Mouse (Mus musculus) liver, postnatal 0 days (tissue): ENCODE measurements around the gene Scrt2. TPM values are rescaled to one million over a fixed set of nuclear protein-coding genes. Genes with fewer than 3 reads are reported as not detected.

ENCODE experiments used
- ATAC-seq: fragments of 200-750 bp; cut with Nextera tagmentation; 2 replicates; pipeline ENCODE4 v1.8.0; 2017; ENCODE audit warnings: mild to moderate bottlenecking, moderate library complexity
- DNase-seq: peaks from one replicate; pipeline ENCODE4 v3.0.0-alpha.2; 2016
- H3K27ac ChIP-seq: fragments of 300-500 bp; sonication (generic); 2 replicates; pipeline ENCODE4 v1.5.1; 2014; ENCODE audit warnings: antibody characterized with exemption, moderate library complexity, mild to moderate bottlenecking, low read depth
- H3K27me3 ChIP-seq: fragments of 300-500 bp; sonication (generic); 2 replicates; pipeline ENCODE4 v1.6.1; 2014; ENCODE audit warnings: low read length, control low read depth, mixed read lengths; ENCODE audit not compliant: insufficient read depth
- H3K36me3 ChIP-seq: fragments of 300-500 bp; sonication (generic); replicated peaks from 2 replicates; pipeline ENCODE4 v1.6.1; 2014; ENCODE audit warnings: mild to moderate bottlenecking, control low read depth, low read length, moderate library complexity, mixed read lengths; ENCODE audit not compliant: insufficient read depth
- H3K4me1 ChIP-seq: fragments of 300-500 bp; sonication (generic); 2 replicates; pipeline ENCODE4 v1.6.1; 2014; ENCODE audit warnings: antibody characterized with exemption, mild to moderate bottlenecking, control low read depth; ENCODE audit not compliant: insufficient read depth
- H3K4me2 ChIP-seq: fragments of 300-500 bp; sonication (generic); 2 replicates; pipeline ENCODE4 v1.6.1; 2014; ENCODE audit warnings: low read depth, mild to moderate bottlenecking, low read length, moderate library complexity, mixed read lengths
- H3K4me3 ChIP-seq: fragments of 300-500 bp; sonication (generic); 2 replicates; pipeline ENCODE4 v1.5.1; 2014; ENCODE audit warnings: low read depth, low read length
- H3K9ac ChIP-seq: fragments of 300-500 bp; sonication (generic); replicated peaks from 2 replicates; pipeline ENCODE4 v1.6.1; 2014; ENCODE audit warnings: mild to moderate bottlenecking, moderate library complexity
- H3K9me3 ChIP-seq: fragments of 300-500 bp; sonication (generic); 2 replicates; pipeline ENCODE4 v1.6.1; 2016; ENCODE audit warnings: mild to moderate bottlenecking, control low read depth, low read length, mixed read lengths
- CTCF ChIP-seq: sonication (generic); IDR thresholded peaks from 2 replicates; pipeline ENCODE4 v1.5.1; 2016; ENCODE audit warnings: antibody characterized with exemption, low read depth
- EP300 ChIP-seq: IDR thresholded peaks from 2 replicates; pipeline ENCODE4 v1.6.1; 2016; ENCODE audit warnings: antibody characterized with exemption, low read depth, mild to moderate bottlenecking
- WGBS: fragments of 180-500 bp; shearing (Covaris S2); extraction: QIAGEN DNeasy Blood & Tissue Kit; methylation state at CpG from one replicate; pipeline ENCODE4 v1.1.7; 2014; ENCODE audit not compliant: insufficient replicate concordance; 5-methylcytosine and 5-hydroxymethylcytosine counted together
- polyA plus RNA-seq: library from polyadenylated mRNA; unstranded; fragments of >200 nt; fragmentation: Nextera tagmentation; extraction: Ambion mirVana; gene quantifications from 2 replicates; pipeline ENCODE4 v1.2.1, GENCODE M21; 2015

Scrt2 gene
- polyA plus RNA-seq, 1 experiment from 2014 or later = not detected

DNA sequence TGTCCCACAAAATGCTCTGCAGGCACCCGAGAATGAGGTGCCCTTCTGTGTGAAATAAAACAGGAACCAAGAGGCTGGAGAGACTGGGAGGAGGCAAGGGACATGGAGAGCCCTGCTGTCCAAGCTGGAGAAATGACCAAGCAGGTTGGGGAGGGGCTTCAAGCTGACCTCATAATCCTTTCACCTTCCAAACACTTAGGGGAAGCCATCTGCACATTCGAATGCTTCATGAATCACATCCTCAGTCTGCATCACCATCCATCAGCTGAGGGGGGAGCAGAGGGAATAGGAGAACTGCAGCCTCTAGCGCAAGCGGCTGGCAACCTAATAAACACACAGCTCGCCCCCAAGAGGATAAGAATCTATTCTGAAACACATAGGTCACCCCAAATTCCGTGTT, 21.0 kb downstream of the Scrt2 start:
- H3K4me1 ChIP-seq = peaks cover 10% of the 10 kb centered on the region; the same call in 1 of the 2 replicates
- TF ChIP-seq EP300 = no peak
- no peak for TF ChIP-seq CTCF
- H3K9me3 ChIP-seq = no peaks in the 10 kb centered on the region
- H3K36me3 ChIP-seq = no peaks in the 10 kb centered on the region
- no peak for ATAC-seq
- no peak for DNase-seq
- H3K9ac ChIP-seq = no peak overlapping the region
- no peak overlapping the region for H3K27ac ChIP-seq
- 70% methylated on average over 6 of the region's 6 CpGs for WGBS
- no peak overlapping the region for H3K4me2 ChIP-seq
- 0 out of 2 replicates have a peak, but pooled peaks cover 3% of the 10 kb centered on the region for H3K27me3 ChIP-seq
- no peak overlapping the region for H3K4me3 ChIP-seq

DNA sequence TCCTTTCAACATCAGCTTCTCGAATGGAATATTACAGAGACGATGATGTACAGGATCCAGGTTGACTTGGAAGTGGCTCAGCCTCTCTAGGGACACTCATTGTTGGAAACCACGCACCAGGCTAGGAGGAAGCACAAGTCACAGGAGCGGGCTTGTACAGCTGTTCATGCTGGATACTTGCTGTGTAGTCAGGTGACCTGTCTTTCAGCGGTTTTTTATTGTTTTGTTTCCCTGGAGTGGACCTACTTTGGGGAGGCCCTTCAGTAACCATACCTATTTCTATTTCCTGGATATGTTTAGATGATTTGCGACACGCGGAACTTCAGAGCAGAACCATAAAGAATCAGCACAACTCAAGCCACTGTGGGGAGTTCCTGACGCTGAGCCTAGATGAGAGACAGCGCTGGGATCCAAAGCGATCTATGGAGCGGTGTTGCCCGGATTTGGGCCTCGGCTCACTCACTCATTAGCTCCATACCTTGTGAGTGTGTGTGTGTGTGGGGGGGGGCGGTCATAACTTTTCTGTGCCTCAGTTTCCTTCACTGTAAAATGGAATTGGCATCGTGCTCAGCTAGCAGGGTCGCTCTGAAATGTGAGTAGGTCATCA, 23.5 kb downstream of the Scrt2 start:
- no peaks in the 10 kb centered on the region for H3K9me3 ChIP-seq
- no peak for TF ChIP-seq CTCF
- TF ChIP-seq EP300 = no peak
- peak overlapping the region; percentile 87 for H3K4me2 ChIP-seq
- H3K4me3 ChIP-seq = peak overlapping the region; percentile 85
- peak overlapping the region; percentile 85 for H3K27ac ChIP-seq
- peak overlapping the region; percentile 91 for H3K9ac ChIP-seq
- ATAC-seq = peak; percentile 38
- DNase-seq = no peak
- no peaks in the 10 kb centered on the region for H3K36me3 ChIP-seq
- peaks cover 10% of the 10 kb centered on the region; the same call in 1 of the 2 replicates for H3K4me1 ChIP-seq
- WGBS = 15% methylated on average over 17 of the region's 17 CpGs
- H3K27me3 ChIP-seq = no peaks in the 10 kb centered on the region

DNA sequence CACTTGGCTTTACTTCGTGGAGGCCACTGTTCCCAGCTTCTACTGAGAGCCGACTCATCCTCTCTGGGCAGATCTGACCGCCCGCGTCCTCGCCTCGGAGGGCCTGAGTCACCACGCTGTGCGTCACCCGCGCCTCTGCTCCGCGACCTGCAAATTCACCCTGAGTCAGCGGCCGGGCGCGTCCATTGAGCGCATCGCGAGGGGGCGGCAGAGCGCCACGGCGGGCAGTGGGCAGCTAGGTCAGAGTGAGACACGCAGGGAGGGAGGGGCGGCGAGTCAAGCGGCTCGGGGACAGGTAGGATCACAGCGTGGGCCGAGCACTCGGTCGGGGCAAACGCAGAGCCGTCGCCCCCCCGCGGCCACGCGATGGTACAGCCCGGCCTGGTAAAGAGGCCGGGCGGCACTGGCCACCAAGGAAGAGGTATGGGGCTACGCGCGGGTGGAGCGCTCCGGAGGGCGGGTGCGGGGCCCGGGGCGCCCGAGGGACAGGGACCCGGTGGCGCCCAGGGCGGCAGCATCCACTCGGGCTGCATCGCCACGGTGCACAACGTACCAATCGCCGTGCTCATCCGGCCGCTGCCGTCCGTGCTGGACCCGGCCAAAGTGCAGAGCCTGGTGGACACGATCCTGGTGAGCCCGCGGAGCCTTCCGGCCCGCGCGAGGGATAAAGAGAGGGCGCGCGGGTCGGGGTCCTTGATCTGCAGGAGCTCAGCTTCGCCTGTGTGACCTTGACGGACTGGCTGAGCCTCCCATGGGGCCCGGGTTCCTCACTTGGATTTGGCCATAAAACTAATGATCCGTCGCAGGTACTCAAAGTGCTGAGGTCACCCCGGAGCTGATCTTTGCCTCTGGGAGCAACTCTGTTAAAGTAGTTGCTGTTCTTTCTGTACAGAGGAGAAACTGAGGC, 24.2 kb downstream of the Scrt2 start, which contains the start of gene Srxn1:
Gene Srxn1, plus strand, starts transcription at position 199 of the 907 bp plus-strand sequence.
- Histone ChIP-seq H3K9me3 (no peaks in the 10 kb centered on the region), H3K4me1 (peaks cover 10% of the 10 kb centered on the region; the same call in 1 of the 2 replicates), H3K9ac (peak within 1 kb of the TSS; percentile 91), H3K4me3 (peak within 1 kb of the TSS; percentile 85), H3K4me2 (peak within 1 kb of the TSS; percentile 87), H3K36me3 (no peaks in the 10 kb centered on the region), H3K27ac (peak within 1 kb of the TSS; percentile 85), H3K27me3 (no peaks in the 10 kb centered on the region)
- WGBS = 3% methylated on average over 70 of the region's 84 CpGs
- DNase-seq = peak; percentile 90
- TF ChIP-seq EP300 (peak; percentile 43; the same call in 1 of the 2 replicates), CTCF (peak; percentile 76)
- peak; percentile 97 for ATAC-seq

DNA sequence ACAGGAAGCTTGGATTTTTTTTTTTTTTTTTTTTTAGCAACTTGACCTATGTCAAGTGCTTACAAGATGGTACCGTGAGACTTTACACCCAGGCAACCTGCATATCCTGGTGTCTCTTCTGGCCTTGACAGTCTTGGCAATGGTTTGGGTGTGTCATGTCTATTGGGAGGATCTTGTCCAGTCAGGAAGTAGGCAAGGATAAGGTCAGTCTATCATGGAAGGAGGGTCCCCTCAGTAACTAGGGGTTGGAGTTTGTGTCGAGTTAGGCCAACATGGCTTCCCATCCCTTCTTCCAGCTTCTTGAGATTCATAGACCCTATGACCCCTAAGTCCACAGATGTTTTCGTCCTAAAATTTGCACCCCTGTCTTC, 24.9 kb downstream of the Scrt2 start:
- no peaks in the 10 kb centered on the region for H3K27me3 ChIP-seq
- no peak for ATAC-seq
- H3K4me1 ChIP-seq = peaks cover 10% of the 10 kb centered on the region; the same call in 1 of the 2 replicates
- peak overlapping the region; percentile 87 for H3K4me2 ChIP-seq
- WGBS = 88% methylated on average over 3 of the region's 3 CpGs
- DNase-seq = no peak
- no peaks in the 10 kb centered on the region for H3K9me3 ChIP-seq
- no peaks in the 10 kb centered on the region for H3K36me3 ChIP-seq
- peak overlapping the region; percentile 85 for H3K4me3 ChIP-seq
- peak overlapping the region; percentile 91 for H3K9ac ChIP-seq
- TF ChIP-seq CTCF = no peak
- TF ChIP-seq EP300 = no peak
- no peak overlapping the region; the same call in 1 of the 2 replicates for H3K27ac ChIP-seq

DNA sequence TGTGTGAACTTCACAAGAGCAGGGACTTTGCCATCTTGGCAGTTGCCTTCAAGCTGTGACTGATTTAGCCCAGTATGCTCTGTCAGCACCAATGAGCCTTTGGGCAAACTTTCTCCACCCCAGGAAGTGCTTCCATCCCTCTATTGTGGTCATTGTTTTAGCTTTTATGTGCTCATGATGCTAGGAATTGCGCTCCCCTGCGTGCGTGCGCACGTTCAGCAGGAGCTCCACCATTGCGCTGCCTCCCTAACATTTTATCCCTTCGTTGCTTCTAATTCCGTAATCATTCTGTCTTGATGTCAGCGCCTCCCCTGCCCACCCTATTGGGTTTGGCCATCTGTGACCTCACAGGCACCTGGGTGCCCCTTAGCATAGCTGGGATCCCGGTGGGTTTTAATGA, 25.3 kb downstream of the Scrt2 start:
- Histone ChIP-seq H3K4me2 (peak overlapping the region; percentile 87), H3K27me3 (no peaks in the 10 kb centered on the region), H3K9ac (peak overlapping the region; percentile 91), H3K4me3 (peak overlapping the region; percentile 85), H3K36me3 (no peaks in the 10 kb centered on the region), H3K27ac (no peak overlapping the region), H3K4me1 (peaks cover 10% of the 10 kb centered on the region; the same call in 1 of the 2 replicates), H3K9me3 (no peaks in the 10 kb centered on the region)
- WGBS = 89% methylated on average over 10 of the region's 10 CpGs
- ATAC-seq (no peak), DNase-seq (no peak)
- TF ChIP-seq CTCF = no peak
- no peak for TF ChIP-seq EP300

DNA sequence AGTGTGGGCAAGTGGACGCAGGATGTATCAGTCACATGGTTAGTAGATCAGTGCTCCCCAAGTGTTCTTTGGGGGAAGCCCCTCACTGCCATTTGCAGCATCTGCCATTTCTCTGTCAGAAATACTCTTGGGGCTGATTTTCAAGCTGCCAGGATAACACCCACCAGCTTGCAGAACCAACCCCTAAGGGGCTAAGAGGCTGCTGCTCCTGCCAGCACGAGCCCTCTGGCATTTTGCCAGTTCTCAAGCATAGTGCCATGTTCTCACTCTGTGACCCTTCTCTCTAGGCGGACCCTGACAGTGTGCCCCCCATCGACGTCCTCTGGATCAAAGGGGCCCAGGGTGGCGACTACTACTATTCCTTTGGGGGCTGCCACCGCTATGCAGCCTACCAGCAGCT, 27.4 kb downstream of the Scrt2 start:
- ATAC-seq (no peak), DNase-seq (no peak)
- WGBS = 73% methylated on average over 7 of the region's 7 CpGs
- H3K9ac ChIP-seq = no peak overlapping the region
- peaks cover 10% of the 10 kb centered on the region; the same call in 1 of the 2 replicates for H3K4me1 ChIP-seq
- H3K27ac ChIP-seq = no peak overlapping the region
- no peaks in the 10 kb centered on the region for H3K9me3 ChIP-seq
- H3K36me3 ChIP-seq = no peaks in the 10 kb centered on the region
- H3K4me3 ChIP-seq = no peak overlapping the region
- TF ChIP-seq EP300 (no peak), CTCF (no peak)
- no peak overlapping the region for H3K4me2 ChIP-seq
- no peaks in the 10 kb centered on the region for H3K27me3 ChIP-seq
